Mouse (Mus musculus) cerebellum, adult 11-12 months (tissue): ENCODE measurements around the gene Klhl22.

Experiments used
- DNase-seq: peaks from one replicate; pipeline ENCODE4 v3.0.0; 2022

Klhl22 gene

GRCm38 (mm10) chr16:17833681-17834399 lies 74.4 kb downstream of the Klhl22 start:
- DNase-seq: peak; percentile 76

- DNase-seq: no peak
These were observed 75.1 kb downstream of the Klhl22 start for GRCm38 (mm10) chr16:17834543-17834942.

GRCm38 (mm10) chr16:17835481-17835880 lies 76.1 kb downstream of the Klhl22 start:
- peak; percentile 66 for DNase-seq

GRCm38 (mm10) chr16:17838051-17838450 lies 78.6 kb downstream of the Klhl22 start, which contains the start of gene Car15:
TSS of gene Car15 (minus strand) at chr16:17838364.
- peak; percentile 24 for DNase-seq

- peak; percentile 84 for DNase-seq
These were observed 80.6 kb downstream of the Klhl22 start for GRCm38 (mm10) chr16:17839976-17840375.

- peak; percentile 70 for DNase-seq
These were observed 83.0 kb downstream of the Klhl22 start for GRCm38 (mm10) chr16:17842437-17842836.
